Mouse (Mus musculus): Measurements from ENCODE around the gene Syt1. TPM values are rescaled to one million over a fixed set of nuclear protein-coding genes. Genes with fewer than 3 reads are reported as not detected.

Syt1 gene
- polyA plus RNA-seq, 1 experiment from 2014 or later = 0.25 TPM

- DNase-seq = no peak
- Histone ChIP-seq H3K27me3 (ENCODE audit: insufficient read depth, low read length) (no peaks in the 10 kb centered on the region), H3K9me3 (ENCODE audit: low read depth, low read length) (no peaks in the 10 kb centered on the region), H3K4me3 (ENCODE audit: low read depth, low read length) (no peak overlapping the region), H3K36me3 (ENCODE audit: insufficient read depth) (no peaks in the 10 kb centered on the region), H3K4me2 (no peak overlapping the region), H3K9ac (no peak overlapping the region), H3K4me1 (ENCODE audit: insufficient read depth) (no peaks in the 10 kb centered on the region), H3K27ac (ENCODE audit: low read depth) (no peak overlapping the region)
- TF ChIP-seq CTCF (IDR thresholded peaks at IDR 0.05; ENCODE audit: low read depth) = no peak
- 88% methylated on average over 6 of the region's 6 CpGs for WGBS
- ATAC-seq (ENCODE audit: insufficient read depth) = no peak
Measured at GRCm38 (mm10) chr10:108822273-108822672, 188.5 kb downstream of the Syt1 start.

- Histone ChIP-seq H3K4me3 (ENCODE audit: low read depth, low read length) (no peak overlapping the region), H3K9me3 (ENCODE audit: low read depth, low read length) (no peaks in the 10 kb centered on the region)
- 83% methylated on average over 6 of the region's 6 CpGs for WGBS
Measured at GRCm38 (mm10) chr10:108815339-108815738, 195.4 kb downstream of the Syt1 start.

GRCm38 (mm10) chr10:108804380-108804779 is 206.4 kb downstream of the Syt1 start:
- ATAC-seq (ENCODE audit: insufficient read depth) (peak; percentile 65; the same call in 1 of the 2 replicates), DNase-seq (peak; percentile 61)
- Histone ChIP-seq H3K36me3 (ENCODE audit: insufficient read depth) (no peaks in the 10 kb centered on the region), H3K27ac (ENCODE audit: low read depth) (no peak overlapping the region), H3K9ac (no peak overlapping the region), H3K9me3 (ENCODE audit: low read depth, low read length) (no peaks in the 10 kb centered on the region), H3K4me3 (ENCODE audit: low read depth, low read length) (no peak overlapping the region), H3K27me3 (ENCODE audit: insufficient read depth, low read length) (no peaks in the 10 kb centered on the region), H3K4me1 (ENCODE audit: insufficient read depth) (no peaks in the 10 kb centered on the region), H3K4me2 (no peak overlapping the region)
- WGBS = 48% methylated on average over 1 of the region's 1 CpGs
- no peak for TF ChIP-seq CTCF (IDR thresholded peaks at IDR 0.05; ENCODE audit: low read depth)

More at GRCm38 (mm10) chr10:108815339-108815738, 195.4 kb downstream of the Syt1 start:
- TF ChIP-seq CTCF (IDR thresholded peaks at IDR 0.05; ENCODE audit: low read depth) = no peak
- Histone ChIP-seq H3K27ac (ENCODE audit: low read depth) (no peak overlapping the region), H3K4me2 (no peak overlapping the region), H3K36me3 (ENCODE audit: insufficient read depth) (no peaks in the 10 kb centered on the region), H3K27me3 (ENCODE audit: insufficient read depth, low read length) (no peaks in the 10 kb centered on the region), H3K4me1 (ENCODE audit: insufficient read depth) (no peaks in the 10 kb centered on the region), H3K9ac (no peak overlapping the region)
- DNase-seq = no peak
- ATAC-seq (ENCODE audit: insufficient read depth) = no peak

- ATAC-seq (ENCODE audit: insufficient read depth) = no peak
- Histone ChIP-seq H3K36me3 (ENCODE audit: insufficient read depth) (no peaks in the 10 kb centered on the region), H3K4me3 (ENCODE audit: low read depth, low read length) (no peak overlapping the region), H3K9ac (no peak overlapping the region), H3K4me1 (ENCODE audit: insufficient read depth) (no peaks in the 10 kb centered on the region), H3K4me2 (no peak overlapping the region), H3K9me3 (ENCODE audit: low read depth, low read length) (no peaks in the 10 kb centered on the region), H3K27ac (ENCODE audit: low read depth) (no peak overlapping the region), H3K27me3 (ENCODE audit: insufficient read depth, low read length) (no peaks in the 10 kb centered on the region)
- no peak for DNase-seq
- 87% methylated on average over 7 of the region's 7 CpGs for WGBS
- TF ChIP-seq CTCF (IDR thresholded peaks at IDR 0.05; ENCODE audit: low read depth) = no peak
Measured at GRCm38 (mm10) chr10:108800776-108801175, 210.0 kb downstream of the Syt1 start.

GRCm38 (mm10) chr10:108798826-108799225 is 212.0 kb downstream of the Syt1 start:
- WGBS = 71% methylated on average over 4 of the region's 4 CpGs
- Histone ChIP-seq H3K4me3 (ENCODE audit: low read depth, low read length) (no peak overlapping the region), H3K9ac (no peak overlapping the region), H3K27ac (ENCODE audit: low read depth) (no peak overlapping the region), H3K36me3 (ENCODE audit: insufficient read depth) (no peaks in the 10 kb centered on the region), H3K4me2 (no peak overlapping the region), H3K9me3 (ENCODE audit: low read depth, low read length) (no peaks in the 10 kb centered on the region), H3K4me1 (ENCODE audit: insufficient read depth) (no peaks in the 10 kb centered on the region), H3K27me3 (ENCODE audit: insufficient read depth, low read length) (no peaks in the 10 kb centered on the region)
- no peak for TF ChIP-seq CTCF (IDR thresholded peaks at IDR 0.05; ENCODE audit: low read depth)
- DNase-seq = no peak
- ATAC-seq (ENCODE audit: insufficient read depth) = no peak

GRCm38 (mm10) chr10:108782817-108783216 is 228.0 kb downstream of the Syt1 start:
- WGBS = 80% methylated on average over 5 of the region's 5 CpGs

GRCm38 (mm10) chr10:108780614-108781013 is 230.2 kb downstream of the Syt1 start:
- Histone ChIP-seq H3K9me3 (ENCODE audit: low read depth, low read length) (no peaks in the 10 kb centered on the region), H3K36me3 (ENCODE audit: insufficient read depth) (no peaks in the 10 kb centered on the region), H3K9ac (no peak overlapping the region), H3K4me3 (ENCODE audit: low read depth, low read length) (no peak overlapping the region), H3K4me2 (no peak overlapping the region), H3K4me1 (ENCODE audit: insufficient read depth) (no peaks in the 10 kb centered on the region), H3K27me3 (ENCODE audit: insufficient read depth, low read length) (no peaks in the 10 kb centered on the region), H3K27ac (ENCODE audit: low read depth) (no peak overlapping the region)
- TF ChIP-seq CTCF (IDR thresholded peaks at IDR 0.05; ENCODE audit: low read depth) = no peak
- no peak for DNase-seq
- WGBS = 83% methylated on average over 3 of the region's 3 CpGs
- no peak for ATAC-seq (ENCODE audit: insufficient read depth)

More at GRCm38 (mm10) chr10:108782817-108783216, 228.0 kb downstream of the Syt1 start:
- Histone ChIP-seq H3K27ac (ENCODE audit: low read depth) (no peak overlapping the region), H3K4me3 (ENCODE audit: low read depth, low read length) (no peak overlapping the region), H3K27me3 (ENCODE audit: insufficient read depth, low read length) (no peaks in the 10 kb centered on the region), H3K9me3 (ENCODE audit: low read depth, low read length) (no peaks in the 10 kb centered on the region), H3K36me3 (ENCODE audit: insufficient read depth) (no peaks in the 10 kb centered on the region), H3K9ac (no peak overlapping the region), H3K4me1 (ENCODE audit: insufficient read depth) (no peaks in the 10 kb centered on the region), H3K4me2 (no peak overlapping the region)
- ATAC-seq (ENCODE audit: insufficient read depth) (no peak), DNase-seq (no peak)
- TF ChIP-seq CTCF (IDR thresholded peaks at IDR 0.05; ENCODE audit: low read depth) = no peak

- Histone ChIP-seq H3K27me3 (ENCODE audit: insufficient read depth, low read length) (no peaks in the 10 kb centered on the region), H3K4me2 (no peak overlapping the region), H3K9ac (no peak overlapping the region), H3K9me3 (ENCODE audit: low read depth, low read length) (no peaks in the 10 kb centered on the region), H3K36me3 (ENCODE audit: insufficient read depth) (no peaks in the 10 kb centered on the region), H3K4me1 (ENCODE audit: insufficient read depth) (no peaks in the 10 kb centered on the region), H3K27ac (ENCODE audit: low read depth) (no peak overlapping the region), H3K4me3 (ENCODE audit: low read depth, low read length) (no peak overlapping the region)
- no peak for ATAC-seq (ENCODE audit: insufficient read depth)
- WGBS = 55% methylated on average over 8 of the region's 8 CpGs
- no peak for DNase-seq
- no peak for TF ChIP-seq CTCF (IDR thresholded peaks at IDR 0.05; ENCODE audit: low read depth)
Measured at GRCm38 (mm10) chr10:108776735-108777134, 234.0 kb downstream of the Syt1 start.

All from lung, embryonic 14.5 days (tissue).